Mouse (Mus musculus) monocyte, adult 5-6 weeks (primary cell): Measurements from ENCODE around the gene Oxsr1. TPM values are rescaled to one million over a fixed set of nuclear protein-coding genes. Genes with fewer than 3 reads are reported as not detected.
"Not testable (repeated sequence)": the region's sequence is repeated elsewhere in the genome, so short reads cannot be mapped to it uniquely, and the experiment has no call there.

ENCODE experiments used
- ATAC-seq: fragments of 153-309, 156-312 bp; replicated peaks from 2 replicates; pipeline ENCODE4 v1.8.0; 2017; ENCODE audit warnings: mild to moderate bottlenecking; ENCODE audit not compliant: low TSS enrichment, insufficient number of reproducible peaks, severe bottlenecking, poor library complexity, low FRiP score
- total RNA-seq: library from RNA; stranded (forward); fragments of 200-1000, 200-491, 200-594 nt; gene quantifications from 3 replicates; pipeline ENCODE4 v1.2.3, GENCODE M21; 2017

The Oxsr1 gene
- total RNA-seq, 1 experiment from 2014 or later, result 42.8 TPM

- no peak for ATAC-seq
Measured at GRCm38 (mm10) chr9:119297696-119298095, 24.5 kb downstream of the Oxsr1 start.

DNA sequence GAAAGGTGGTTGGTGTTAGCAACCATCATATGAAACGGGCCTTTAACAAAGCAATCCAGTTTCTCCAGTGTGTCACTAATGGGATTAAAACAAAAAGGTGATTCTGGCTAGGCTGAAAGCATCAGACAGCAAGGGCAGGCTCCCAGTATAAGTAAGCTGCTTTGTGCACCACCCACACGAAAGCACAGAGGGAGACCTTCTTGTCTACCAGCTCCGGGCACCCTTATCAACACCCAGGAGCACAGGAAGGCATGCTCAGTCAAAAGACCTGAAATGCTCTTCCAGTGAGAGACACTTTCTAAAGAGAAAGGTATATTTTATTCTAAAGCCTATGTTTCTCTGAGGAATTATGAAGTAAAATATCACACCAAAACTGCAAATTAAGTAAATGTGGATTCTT lies 31.4 kb downstream of the Oxsr1 start:
- ATAC-seq, result no peak

GRCm38 (mm10) chr9:119280894-119281682 lies 41.1 kb downstream of the Oxsr1 start:
- no peak for ATAC-seq

DNA sequence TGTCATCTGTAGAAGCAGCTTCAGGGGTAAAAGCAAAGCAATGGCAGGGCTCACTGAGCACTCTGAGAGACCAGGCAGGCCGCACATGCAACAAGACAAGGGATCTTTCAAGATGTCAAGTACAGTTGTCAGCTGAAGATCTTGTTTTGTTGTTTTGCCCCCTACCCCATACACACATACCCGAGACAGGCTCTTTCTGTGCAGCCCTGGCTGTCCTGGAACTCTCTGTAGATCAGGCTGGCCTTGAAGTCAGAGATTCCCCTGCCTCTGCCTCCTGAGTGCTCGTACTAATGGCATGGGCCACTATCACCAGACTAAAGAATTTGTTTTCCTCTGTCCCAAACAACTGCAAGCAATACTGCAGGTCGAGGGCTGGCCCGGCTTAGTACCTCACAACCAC lies 44.2 kb downstream of the Oxsr1 start:
- ATAC-seq, result no peak

- no peak for ATAC-seq
Measured at GRCm38 (mm10) chr9:119276321-119276720, 45.9 kb downstream of the Oxsr1 start.

- ATAC-seq, result not testable (repeated sequence)
Measured at GRCm38 (mm10) chr9:119274814-119275213, 47.4 kb downstream of the Oxsr1 start.

DNA sequence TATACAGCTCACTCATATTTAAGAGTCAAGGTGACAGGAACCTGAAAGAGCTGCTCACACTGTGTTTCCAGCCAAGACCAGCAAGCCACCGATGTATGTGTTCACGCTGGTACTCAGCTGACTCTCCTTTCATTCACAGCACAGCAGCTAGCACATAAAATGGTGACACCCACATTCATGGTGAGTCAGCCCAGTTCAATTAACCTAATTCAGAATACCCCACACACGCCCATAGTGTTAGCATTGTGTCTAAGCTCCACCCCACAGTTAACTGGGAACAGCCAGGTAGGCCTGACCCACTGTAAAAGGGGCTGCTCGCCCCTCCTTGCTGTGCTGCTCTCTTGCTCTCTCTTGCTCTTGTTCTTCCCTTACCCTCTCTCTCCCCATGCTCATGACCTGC lies 50.7 kb downstream of the Oxsr1 start:
- ATAC-seq, result no peak

DNA sequence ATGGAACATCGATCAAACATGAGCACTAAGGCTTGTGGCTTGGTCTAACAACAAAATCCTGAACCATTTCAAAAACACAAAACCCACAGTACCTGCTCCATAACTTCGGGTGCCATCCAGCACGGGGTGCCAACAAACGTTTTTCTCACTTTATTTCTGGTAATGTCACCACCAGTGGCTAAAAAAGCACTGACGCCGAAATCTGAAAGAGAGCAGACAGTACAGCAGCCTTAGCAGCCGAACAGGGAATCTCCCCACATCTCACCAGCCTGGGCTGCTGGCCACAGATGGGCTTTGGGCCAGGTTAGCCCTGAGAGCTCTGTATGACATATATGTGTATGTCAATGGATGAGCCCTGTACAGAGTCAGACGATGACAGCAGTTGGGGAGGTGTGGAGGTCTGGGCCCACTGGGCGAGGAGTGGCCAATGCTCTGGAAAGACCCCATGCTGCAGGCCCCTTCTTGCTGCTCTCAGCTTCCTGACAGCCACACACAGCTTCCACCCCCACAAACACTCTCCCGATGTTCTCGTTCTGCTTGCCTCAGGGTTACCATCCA lies 53.6 kb downstream of the Oxsr1 start:
- no peak for ATAC-seq

GRCm38 (mm10) chr9:119268120-119268519 lies 54.1 kb downstream of the Oxsr1 start:
- ATAC-seq, result no peak

DNA sequence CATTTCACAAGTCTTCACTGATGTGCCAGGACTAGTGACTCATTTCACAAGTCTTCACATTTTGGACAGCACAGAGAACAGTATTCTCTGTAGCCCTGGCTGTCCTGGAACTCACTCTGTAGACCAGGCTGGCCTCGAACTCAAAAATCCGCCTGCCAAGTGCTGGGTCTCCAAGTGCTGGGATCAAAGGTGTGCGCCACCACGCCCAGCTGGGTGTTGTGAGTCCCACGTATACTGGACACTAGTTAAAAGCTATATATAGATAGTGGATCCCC lies 56.2 kb downstream of the Oxsr1 start:
- not testable (repeated sequence) for ATAC-seq

- ATAC-seq, result not testable (repeated sequence)
Measured at GRCm38 (mm10) chr9:119265373-119266120, 56.7 kb downstream of the Oxsr1 start.

DNA sequence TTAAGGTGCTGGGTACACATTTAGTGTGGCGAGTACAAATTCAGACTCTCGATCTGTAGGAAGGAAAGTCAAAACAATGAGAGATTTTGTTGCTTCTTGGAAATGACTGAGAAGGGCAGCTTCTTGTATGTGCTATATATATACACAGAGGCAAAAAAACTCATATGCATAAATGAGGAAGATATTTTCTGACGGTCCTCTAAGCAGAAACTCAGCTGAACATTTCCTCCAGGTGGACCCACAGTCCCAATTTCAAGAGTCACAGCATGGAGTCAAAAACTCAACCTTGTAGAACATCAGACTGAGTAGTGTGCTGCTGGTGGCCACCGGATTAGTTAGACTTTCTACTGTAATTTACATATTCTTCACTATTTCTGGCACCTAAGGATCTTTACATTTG lies 59.2 kb downstream of the Oxsr1 start:
- no peak for ATAC-seq

DNA sequence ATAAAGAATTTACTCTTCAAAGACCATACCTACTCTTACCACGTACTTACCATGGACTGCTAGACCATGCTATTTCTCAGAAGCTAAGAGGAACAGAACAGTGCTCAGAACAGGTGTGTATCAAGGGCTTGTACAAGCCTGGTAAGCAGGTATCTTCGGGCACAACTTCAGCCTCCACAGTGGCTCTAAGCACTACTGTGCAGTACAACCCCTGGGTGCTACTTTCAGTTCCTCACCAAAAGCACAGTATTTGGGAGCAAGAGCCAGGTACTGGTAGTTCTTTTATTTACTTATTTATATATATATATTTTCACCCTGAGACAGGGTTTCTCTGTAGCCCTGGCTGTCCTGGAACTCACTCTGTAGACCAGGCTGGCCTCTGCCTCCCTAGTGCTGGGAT lies 61.4 kb downstream of the Oxsr1 start:
- ATAC-seq, result no peak

DNA sequence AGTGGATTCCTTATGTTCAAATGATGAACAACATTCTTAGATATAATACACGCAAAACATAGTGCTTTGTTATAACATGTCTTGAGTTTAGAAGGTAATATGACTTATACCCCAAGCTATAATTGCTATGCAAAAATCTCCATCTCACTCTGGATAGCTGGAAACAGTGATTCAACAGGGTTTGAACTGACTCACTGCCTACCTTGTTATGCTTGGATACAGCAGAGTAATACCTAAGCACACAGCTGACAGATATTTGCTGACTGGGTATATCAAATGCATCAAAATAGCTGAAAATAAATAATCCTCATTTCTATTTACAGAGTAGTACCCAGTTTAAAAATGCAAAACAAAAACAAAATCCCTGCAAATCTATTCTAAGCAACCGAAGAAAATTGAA lies 63.4 kb downstream of the Oxsr1 start:
- ATAC-seq, result no peak

GRCm38 (mm10) chr9:119258128-119258527 lies 64.1 kb downstream of the Oxsr1 start:
- no peak for ATAC-seq

GRCm38 (mm10) chr9:119256161-119256560 lies 66.1 kb downstream of the Oxsr1 start:
- ATAC-seq, result no peak

DNA sequence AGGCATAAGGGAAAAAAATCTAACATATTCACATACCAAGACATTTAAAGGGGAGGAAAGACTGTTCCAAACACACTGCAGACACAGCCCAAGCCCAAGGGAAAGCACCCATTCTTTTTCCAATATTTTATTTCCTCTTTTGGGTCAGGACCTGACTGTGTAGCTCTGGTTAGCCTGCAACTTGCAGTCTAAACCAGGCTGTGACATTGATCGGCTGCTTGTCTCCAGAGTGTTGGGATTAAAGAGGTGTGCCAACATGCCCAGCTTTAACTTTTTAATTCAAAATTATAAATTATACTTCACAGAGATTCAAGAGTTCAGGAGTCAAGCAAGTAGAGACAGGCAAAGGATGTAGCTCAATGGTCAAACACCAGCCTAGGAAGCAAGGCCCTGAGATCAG lies 67.1 kb downstream of the Oxsr1 start:
- no peak for ATAC-seq

DNA sequence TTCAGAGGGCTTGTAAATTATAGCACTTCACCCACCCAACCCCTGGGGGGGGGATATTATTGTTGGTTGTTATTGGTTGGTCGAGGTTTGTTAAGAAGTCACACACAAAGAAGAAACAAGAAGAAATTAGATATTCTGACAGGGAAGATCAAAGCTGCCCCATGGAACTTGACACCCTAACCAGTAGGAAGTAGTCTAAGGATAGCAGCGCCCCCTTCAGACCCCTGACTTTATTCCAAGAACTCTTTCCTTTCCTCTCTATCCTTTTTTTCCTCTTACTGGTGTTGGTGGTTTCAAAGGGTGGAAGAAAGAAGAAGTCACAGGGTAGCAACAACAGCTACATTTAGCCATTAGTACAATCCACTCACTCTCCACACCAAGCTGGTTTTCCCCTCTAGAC lies 68.0 kb downstream of the Oxsr1 start:
- no peak for ATAC-seq

DNA sequence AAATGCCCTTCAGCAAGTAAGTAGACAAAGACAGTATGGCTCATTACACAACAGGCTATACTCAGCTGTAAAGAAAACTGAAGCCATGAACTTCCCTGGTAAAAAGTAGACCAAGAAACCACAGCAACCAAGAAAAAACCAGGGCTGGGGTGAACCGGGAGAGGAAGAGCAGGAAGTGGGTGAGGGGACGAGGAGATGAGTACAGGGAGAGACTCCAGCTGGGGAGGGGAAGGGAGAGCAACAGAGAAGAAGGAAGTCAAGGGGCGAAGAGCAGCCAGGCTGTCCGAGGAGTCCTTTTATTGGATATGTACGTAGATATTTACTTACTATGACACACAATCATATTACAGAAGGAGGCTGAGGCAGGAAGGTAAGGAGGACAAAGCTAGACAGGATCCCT lies 74.2 kb downstream of the Oxsr1 start:
- no peak for ATAC-seq

DNA sequence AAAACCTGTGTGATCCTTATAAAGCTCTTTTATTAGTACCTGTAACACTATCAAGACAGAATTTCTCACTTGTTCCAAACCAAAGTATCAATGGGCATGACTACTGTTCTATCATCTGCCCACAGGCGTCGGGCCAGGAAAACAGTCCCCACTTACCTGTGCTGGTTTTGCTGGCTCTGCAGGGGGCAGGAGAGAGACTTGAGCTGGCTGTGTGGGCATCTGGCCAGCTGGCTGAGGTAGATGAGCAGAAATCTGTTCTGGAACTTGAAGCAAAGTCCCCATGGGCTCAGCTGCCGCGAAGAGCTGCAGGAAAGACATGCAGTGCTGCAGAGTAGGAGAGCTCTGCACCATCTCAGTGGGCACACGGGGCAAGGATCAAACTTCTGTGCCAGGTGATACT lies 75.4 kb downstream of the Oxsr1 start:
- ATAC-seq, result no peak
